Mouse (Mus musculus) hindbrain, postnatal 0 days (tissue): ENCODE measurements around the gene A230072I06Rik. TPM values are rescaled to one million over a fixed set of nuclear protein-coding genes. Genes with fewer than 3 reads are reported as not detected.

Experiments
- ATAC-seq: fragments of 200-750 bp; cut with Nextera tagmentation; 2 replicates; pipeline ENCODE4 v1.8.0; 2017; ENCODE audit warnings: mild to moderate bottlenecking, moderate TSS enrichment, moderate library complexity
- DNase-seq: peaks from one replicate; pipeline ENCODE4 v3.0.0-alpha.2; 2015; ENCODE audit warnings: low spot score
- H3K27ac ChIP-seq: fragments of 300-500 bp; sonication (generic); 2 replicates; pipeline ENCODE4 v1.5.1; 2014; ENCODE audit warnings: mild to moderate bottlenecking
- H3K27me3 ChIP-seq: fragments of 300-500 bp; sonication (generic); 2 replicates; pipeline ENCODE4 v1.6.1; 2014; ENCODE audit warnings: low read length, mixed read lengths; ENCODE audit not compliant: insufficient read depth
- H3K36me3 ChIP-seq: fragments of 300-500 bp; sonication (generic); 2 replicates; pipeline ENCODE4 v1.6.1; 2014; ENCODE audit warnings: low read length, mixed read lengths; ENCODE audit not compliant: insufficient read depth
- H3K4me1 ChIP-seq: fragments of 300-500 bp; sonication (generic); 2 replicates; pipeline ENCODE4 v1.6.1; 2014; ENCODE audit warnings: antibody characterized with exemption, low read length, mixed read lengths; ENCODE audit not compliant: insufficient read depth
- H3K4me2 ChIP-seq: fragments of 300-500 bp; sonication (generic); 2 replicates; pipeline ENCODE4 v1.6.1; 2014; ENCODE audit warnings: low read depth, mild to moderate bottlenecking, low read length, moderate library complexity, mixed read lengths
- H3K4me3 ChIP-seq: fragments of 300-500 bp; sonication (generic); 2 replicates; pipeline ENCODE4 v1.5.1; 2014; ENCODE audit warnings: low read length
- H3K9ac ChIP-seq: fragments of 300-500 bp; sonication (generic); replicated peaks from 2 replicates; pipeline ENCODE4 v1.6.1; 2014; ENCODE audit warnings: mild to moderate bottlenecking, low read length, moderate library complexity, mixed read lengths
- H3K9me3 ChIP-seq: fragments of 300-500 bp; sonication (generic); 2 replicates; pipeline ENCODE4 v1.6.1; 2016; ENCODE audit warnings: low read length, mixed read lengths
- CTCF ChIP-seq: IDR thresholded peaks from 2 replicates; pipeline ENCODE4 v1.5.1; 2016; ENCODE audit warnings: antibody characterized with exemption, control low read depth, low read depth
- WGBS: fragments of 180-500 bp; shearing (Covaris S2); extraction: QIAGEN DNeasy Blood & Tissue Kit; methylation state at CpG from one replicate; pipeline ENCODE4 v1.1.7; 2014; 5-methylcytosine and 5-hydroxymethylcytosine counted together
- polyA plus RNA-seq: library from polyadenylated mRNA; unstranded; fragments of >200 nt; fragmentation: Nextera tagmentation; extraction: Ambion mirVana; gene quantifications from 2 replicates; pipeline ENCODE4 v1.2.1, GENCODE M21; 2015
- total RNA-seq: library from RNA; depleted of rRNA; stranded (reverse); fragments of >200 nt; gene quantifications from 2 replicates; pipeline ENCODE4 v1.2.3, GENCODE M21; 2014; rRNA removed

The A230072I06Rik gene
- total RNA-seq (0.36 and 0.63 TPM in 2 replicates), polyA plus RNA-seq (not detected in 2 replicates)

DNA sequence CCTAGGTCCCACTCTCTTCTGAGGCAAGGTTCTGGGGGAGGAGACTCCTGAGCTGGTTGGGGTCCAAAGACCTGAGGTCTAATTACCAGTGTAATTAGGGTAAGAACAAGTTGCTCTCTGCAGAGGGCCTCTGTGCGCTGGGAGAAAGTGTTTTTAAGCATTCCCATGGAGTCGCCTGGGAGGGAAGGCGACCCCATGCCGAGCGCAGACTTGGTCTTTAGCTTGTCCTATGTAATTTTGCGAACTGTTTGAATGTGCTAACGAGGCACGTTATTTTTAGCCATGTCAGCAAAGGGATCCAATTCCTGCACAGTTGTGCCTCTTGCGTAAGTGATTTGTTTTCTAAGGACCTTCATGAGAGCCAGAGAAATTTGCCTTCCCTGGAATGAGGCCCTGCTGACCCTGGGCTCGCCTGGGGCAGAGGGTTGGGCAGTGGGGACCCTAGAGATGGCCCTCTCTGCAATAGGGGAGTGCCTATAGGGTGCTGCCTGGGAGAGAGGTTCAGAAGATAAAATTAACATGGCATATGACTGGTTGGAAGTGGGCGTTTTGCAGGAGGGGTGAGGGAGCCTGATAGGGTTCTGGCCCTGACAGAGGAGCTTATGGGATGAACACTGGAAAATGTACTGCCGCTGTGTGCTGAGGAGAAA lies at the start of gene A230072I06Rik:
A230072I06Rik (plus strand) TSS at position 157 of the 650 bp plus-strand sequence.
- no peak within 1 kb of the TSS for H3K9ac ChIP-seq
- 0 out of 2 replicates have a peak, but pooled peaks cover 5% of the 10 kb centered on the region for H3K4me1 ChIP-seq
- no peaks in the 10 kb centered on the region for H3K36me3 ChIP-seq
- H3K4me2 ChIP-seq = no peak within 1 kb of the TSS
- no peaks in the 10 kb centered on the region for H3K9me3 ChIP-seq
- no peaks in the 10 kb centered on the region for H3K27me3 ChIP-seq
- no peak for TF ChIP-seq CTCF
- no peak within 1 kb of the TSS for H3K4me3 ChIP-seq
- DNase-seq (peak; percentile 18), ATAC-seq (no peak)
- no peak within 1 kb of the TSS for H3K27ac ChIP-seq
- 40% methylated on average over 12 of the region's 12 CpGs for WGBS

DNA sequence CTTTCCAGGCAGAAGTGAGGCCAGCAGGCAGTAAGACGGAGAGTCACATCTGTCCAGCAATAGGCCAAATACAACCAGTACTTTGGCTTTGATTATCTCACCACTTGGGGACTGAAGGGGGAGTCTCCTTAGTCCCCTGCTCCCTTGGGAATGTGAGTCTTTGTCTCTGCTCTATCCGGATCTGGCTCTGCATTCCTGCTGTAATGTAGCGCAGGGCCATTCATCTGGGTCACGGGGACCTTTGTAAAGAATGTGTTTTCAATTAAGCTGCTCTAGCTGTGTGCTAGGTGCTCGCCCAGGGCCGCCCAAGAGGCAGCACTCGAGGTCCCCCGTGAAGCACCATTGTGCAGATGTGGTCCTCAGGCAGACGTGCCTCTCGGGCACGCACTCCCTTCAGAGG lies 44.6 kb upstream of the A230072I06Rik start:
- DNase-seq (peak; percentile 15), ATAC-seq (no peak)
- Histone ChIP-seq H3K27me3 (no peaks in the 10 kb centered on the region; the same call in 1 of the 2 replicates), H3K36me3 (no peaks in the 10 kb centered on the region), H3K4me3 (no peak overlapping the region), H3K9me3 (no peaks in the 10 kb centered on the region), H3K27ac (no peak overlapping the region), H3K9ac (no peak overlapping the region), H3K4me1 (no peaks in the 10 kb centered on the region), H3K4me2 (no peak overlapping the region)
- 38% methylated on average over 11 of the region's 11 CpGs for WGBS
- no peak for TF ChIP-seq CTCF

DNA sequence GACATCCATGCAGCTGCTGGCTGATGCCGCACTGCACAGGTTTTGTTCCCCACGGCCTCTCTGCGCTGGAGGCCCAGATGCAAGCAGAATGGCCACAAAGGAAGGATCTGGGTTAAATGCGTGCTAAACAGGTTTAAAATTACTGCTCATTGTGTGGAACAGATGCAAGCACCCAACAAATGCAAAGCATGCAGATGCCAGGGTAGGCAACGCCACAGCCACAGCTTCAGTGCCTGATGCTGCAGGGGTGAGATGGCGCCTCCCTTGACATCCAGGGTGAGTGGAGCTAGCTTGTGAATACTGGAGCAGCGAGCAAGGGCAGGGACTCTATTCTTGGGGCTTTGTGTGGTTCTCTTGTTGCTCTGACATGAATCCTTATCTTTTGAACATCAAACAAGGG lies 39.8 kb upstream of the A230072I06Rik start:
- no peak overlapping the region for H3K4me3 ChIP-seq
- no peaks in the 10 kb centered on the region; the same call in 1 of the 2 replicates for H3K4me1 ChIP-seq
- no peak overlapping the region for H3K9ac ChIP-seq
- ATAC-seq (no peak), DNase-seq (no peak)
- no peaks in the 10 kb centered on the region for H3K9me3 ChIP-seq
- H3K27ac ChIP-seq = no peak overlapping the region
- no peak for TF ChIP-seq CTCF
- H3K36me3 ChIP-seq = no peaks in the 10 kb centered on the region
- WGBS = 78% methylated on average over 7 of the region's 7 CpGs
- no peak overlapping the region for H3K4me2 ChIP-seq
- H3K27me3 ChIP-seq = no peaks in the 10 kb centered on the region; the same call in 1 of the 2 replicates

DNA sequence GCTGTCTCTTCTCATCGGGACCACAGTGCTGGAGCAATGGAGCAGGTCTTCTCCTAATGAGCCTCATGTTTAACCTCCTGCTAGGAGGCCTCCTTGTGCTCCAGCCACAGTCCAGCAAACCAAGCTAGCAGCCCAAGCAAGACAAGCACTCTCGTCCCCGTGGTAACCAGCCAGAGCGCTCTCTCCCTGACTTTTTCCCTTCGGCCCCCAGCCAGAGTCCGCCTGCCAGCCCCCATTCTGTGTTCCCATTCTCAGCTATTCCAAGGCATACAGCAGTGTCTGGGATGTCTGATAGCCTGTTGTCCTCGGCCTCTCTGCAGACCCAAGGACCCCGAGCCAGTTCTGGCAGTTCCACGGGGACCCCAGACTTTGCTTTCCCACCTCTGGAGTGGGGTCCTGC lies 38.5 kb upstream of the A230072I06Rik start:
- peak; percentile 45 for DNase-seq

DNA sequence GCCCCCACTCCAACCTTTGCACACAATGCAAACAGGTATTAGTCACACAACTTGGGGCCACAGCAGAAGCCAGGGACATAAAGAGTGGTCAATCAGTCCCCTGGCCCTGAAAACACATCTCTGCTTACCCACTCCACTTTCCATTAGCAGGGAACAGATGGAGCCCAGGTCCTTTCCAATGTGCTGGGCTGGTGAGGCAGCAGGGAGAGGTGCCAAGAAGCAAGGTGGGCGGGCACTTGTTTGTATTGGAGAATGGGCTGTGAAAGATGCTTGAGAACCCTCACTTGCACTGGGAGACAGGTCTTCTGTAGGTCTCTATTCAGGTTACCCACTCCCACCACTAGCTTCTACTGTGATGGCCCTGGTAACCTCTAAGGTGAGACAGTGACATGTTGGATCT lies 34.9 kb upstream of the A230072I06Rik start:
- Histone ChIP-seq H3K9me3 (no peaks in the 10 kb centered on the region), H3K4me2 (no peak overlapping the region), H3K4me1 (no peaks in the 10 kb centered on the region; the same call in 1 of the 2 replicates), H3K4me3 (no peak overlapping the region), H3K9ac (no peak overlapping the region), H3K27ac (no peak overlapping the region), H3K27me3 (no peaks in the 10 kb centered on the region), H3K36me3 (no peaks in the 10 kb centered on the region)
- DNase-seq (peak; percentile 23), ATAC-seq (no peak)
- WGBS = 61% methylated on average over 1 of the region's 1 CpGs
- no peak for TF ChIP-seq CTCF

More for the DNA sequence above, 38.5 kb upstream of the A230072I06Rik start:
- 28% methylated on average over 9 of the region's 9 CpGs for WGBS
- no peak for TF ChIP-seq CTCF
- no peaks in the 10 kb centered on the region; the same call in 1 of the 2 replicates for H3K27me3 ChIP-seq
- H3K4me3 ChIP-seq = no peak overlapping the region
- no peaks in the 10 kb centered on the region for H3K9me3 ChIP-seq
- H3K27ac ChIP-seq = no peak overlapping the region
- H3K4me1 ChIP-seq = no peaks in the 10 kb centered on the region; the same call in 1 of the 2 replicates
- H3K9ac ChIP-seq = no peak overlapping the region
- ATAC-seq = peak; percentile 58; the same call in 1 of the 2 replicates
- H3K36me3 ChIP-seq = no peaks in the 10 kb centered on the region
- no peak overlapping the region for H3K4me2 ChIP-seq

DNA sequence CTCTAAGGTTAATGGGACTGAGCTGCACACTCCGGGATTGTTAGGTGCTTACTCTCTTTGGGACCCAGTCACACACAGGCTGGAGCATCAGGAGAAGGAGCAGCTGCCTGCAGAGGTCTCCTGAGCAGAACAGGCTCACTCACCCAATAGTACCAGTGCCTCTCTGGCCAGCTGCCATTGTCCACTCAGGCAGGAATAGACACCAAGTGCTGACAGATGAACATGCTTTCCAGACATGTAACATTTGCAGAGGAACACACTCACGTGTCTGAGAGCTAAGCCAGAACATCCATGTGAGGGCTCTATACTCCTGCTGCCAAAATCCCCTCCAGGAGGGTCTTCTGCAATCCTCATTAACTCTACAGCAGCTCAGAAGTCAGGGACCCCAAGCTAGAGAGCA lies 18.7 kb upstream of the A230072I06Rik start:
- DNase-seq (peak; percentile 20), ATAC-seq (no peak)
- Histone ChIP-seq H3K9me3 (no peaks in the 10 kb centered on the region), H3K4me3 (no peak overlapping the region), H3K27me3 (no peaks in the 10 kb centered on the region), H3K9ac (no peak overlapping the region), H3K27ac (no peak overlapping the region), H3K36me3 (no peaks in the 10 kb centered on the region), H3K4me1 (no peaks in the 10 kb centered on the region), H3K4me2 (no peak overlapping the region)
- 81% methylated on average over 2 of the region's 2 CpGs for WGBS
- no peak for TF ChIP-seq CTCF

DNA sequence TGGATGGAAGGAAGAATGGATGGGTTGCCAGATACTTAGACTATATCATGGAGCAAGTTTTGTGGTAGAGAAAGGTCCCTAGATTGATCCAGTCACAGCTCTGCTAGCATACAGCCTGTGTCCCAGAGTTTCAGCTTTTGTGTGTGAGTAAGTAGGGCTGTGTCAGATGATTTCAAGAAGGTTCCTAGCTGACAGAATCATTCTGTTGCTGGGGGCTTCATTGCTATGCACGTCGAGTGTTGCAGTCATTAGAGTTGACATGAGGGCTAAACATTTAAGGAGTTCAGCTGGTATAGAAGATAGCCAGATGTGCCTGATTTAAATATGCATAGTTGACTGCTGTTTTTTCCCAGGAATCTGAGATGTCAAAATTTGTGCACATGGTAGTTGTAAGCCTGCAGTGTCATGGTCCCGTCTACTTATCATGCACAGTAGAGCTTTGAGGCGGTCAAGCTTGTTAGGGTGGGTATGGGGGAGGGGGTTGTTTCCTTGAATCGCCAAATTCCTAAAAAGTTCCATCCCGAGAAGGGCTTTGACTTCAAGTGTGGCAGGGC lies 18.1 kb upstream of the A230072I06Rik start:
- no peak for TF ChIP-seq CTCF
- ATAC-seq (no peak), DNase-seq (no peak)
- H3K9ac ChIP-seq = no peak overlapping the region
- H3K4me1 ChIP-seq = no peaks in the 10 kb centered on the region
- no peak overlapping the region for H3K4me3 ChIP-seq
- no peaks in the 10 kb centered on the region for H3K27me3 ChIP-seq
- H3K36me3 ChIP-seq = no peaks in the 10 kb centered on the region
- 65% methylated on average over 6 of the region's 6 CpGs for WGBS
- no peak overlapping the region for H3K27ac ChIP-seq
- H3K4me2 ChIP-seq = no peak overlapping the region
- no peaks in the 10 kb centered on the region for H3K9me3 ChIP-seq
